Mouse (Mus musculus) erythroblast, embryonic 14.5 days (primary cell): ENCODE results near the gene Pfn1. TPM values are rescaled to one million over a fixed set of nuclear protein-coding genes. Genes with fewer than 3 reads are reported as not detected.

Experiments used
- H3K27me3 ChIP-seq: 2 replicates; pipeline ENCODE4 v1.6.1; 2012; ENCODE audit warnings: inconsistent platforms; ENCODE audit not compliant: control insufficient read depth
- H3K36me3 ChIP-seq: 2 replicates; pipeline ENCODE4 v1.6.1; 2012; ENCODE audit warnings: mild to moderate bottlenecking, inconsistent platforms; ENCODE audit not compliant: control insufficient read depth
- H3K4me1 ChIP-seq: 2 replicates; pipeline ENCODE4 v1.6.1; 2012; ENCODE audit warnings: inconsistent platforms; ENCODE audit not compliant: control insufficient read depth
- H3K4me3 ChIP-seq: replicated peaks from 2 replicates; pipeline ENCODE3; 2012; ENCODE audit warnings: moderate library complexity, mild to moderate bottlenecking, inconsistent platforms
- H3K9me3 ChIP-seq: 2 replicates; pipeline ENCODE4 v1.6.1; 2012; ENCODE audit warnings: low read length, inconsistent platforms, mixed read lengths; ENCODE audit not compliant: control insufficient read depth
- GATA1 ChIP-seq: IDR thresholded peaks from 2 replicates; pipeline ENCODE4 v1.6.1; 2012; ENCODE audit warnings: low read length, inconsistent platforms, mixed read lengths
- TAL1 ChIP-seq: IDR thresholded peaks from 3 replicates; pipeline ENCODE4 v1.6.1; 2012; ENCODE audit warnings: low read length, inconsistent platforms, mixed read lengths
- polyA plus RNA-seq: library from polyadenylated mRNA; stranded (reverse); fragments of >175 nt; gene quantifications from 2 replicates; pipeline ENCODE4 v1.2.3, GENCODE M21; 2012

Gene Pfn1
- polyA plus RNA-seq, 1 experiment, result 308 TPM

DNA sequence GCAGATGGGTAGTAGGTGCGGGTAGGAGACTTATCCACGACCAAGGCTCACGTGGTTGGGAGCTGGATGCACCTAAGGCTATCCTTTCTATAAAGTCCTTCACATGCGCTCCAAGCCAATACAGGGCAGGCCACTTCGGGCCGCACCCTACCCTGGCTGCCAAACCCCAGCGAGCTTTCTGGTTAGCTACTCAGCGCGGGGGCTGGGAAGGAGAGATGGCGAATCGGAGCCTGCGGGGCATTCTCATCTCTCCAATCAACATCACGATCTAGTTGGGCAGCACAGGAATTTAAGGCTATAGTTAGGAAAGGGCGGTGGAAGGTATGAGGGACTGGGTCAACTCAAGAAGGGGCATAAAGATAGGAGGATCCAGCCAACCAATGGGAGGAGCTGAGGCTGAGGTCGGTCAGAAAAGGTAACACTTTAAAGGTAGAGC is 13.9 kb upstream of the Pfn1 start:
- TF ChIP-seq GATA1, result no peak
- TF ChIP-seq TAL1, result no peak
- H3K36me3 ChIP-seq, result peaks cover 41% of the 10 kb centered on the region
- peaks cover 55% of the 10 kb centered on the region for H3K4me1 ChIP-seq

DNA sequence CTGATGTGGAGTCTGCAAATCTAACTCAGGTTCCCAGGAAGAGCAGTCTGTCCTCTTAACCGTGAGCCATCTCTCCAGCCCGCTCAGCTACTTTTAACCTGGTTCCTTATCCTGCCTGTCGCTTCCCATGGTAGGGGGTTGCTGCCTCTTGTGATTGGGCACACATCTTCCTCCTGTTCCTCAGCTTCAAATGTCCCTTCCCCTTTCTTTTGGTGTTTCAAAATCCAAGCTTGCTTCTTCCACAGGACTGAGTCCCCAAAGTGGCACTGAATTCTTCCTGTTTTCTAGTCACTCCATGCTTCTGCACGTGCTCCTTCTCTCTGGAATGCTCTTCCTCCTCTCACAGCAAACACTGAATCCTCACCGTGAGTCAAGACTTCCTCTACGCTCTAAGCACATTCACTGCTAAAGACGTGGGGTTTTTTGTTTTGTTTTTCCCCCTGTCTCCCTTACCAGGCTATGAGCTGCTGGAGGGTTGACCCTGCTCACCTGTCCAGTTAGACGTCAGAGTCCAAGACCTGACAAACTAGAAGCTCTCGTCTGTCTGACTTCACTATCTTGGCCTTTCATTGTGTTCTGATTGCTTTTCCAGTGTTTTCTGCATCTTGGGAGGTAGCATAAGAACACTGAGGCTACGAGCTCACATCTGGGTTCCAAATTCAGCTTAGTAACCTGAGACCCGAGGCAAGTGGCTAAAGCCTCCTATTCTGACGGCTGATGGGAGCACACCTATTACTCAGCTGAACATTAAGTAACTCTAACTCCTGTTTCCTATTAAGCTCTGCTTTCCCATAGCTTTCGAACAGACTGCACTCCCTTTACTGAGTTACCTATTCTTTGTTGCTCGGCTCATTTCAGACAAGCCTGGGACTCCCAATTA is 13.1 kb upstream of the Pfn1 start:
- Histone ChIP-seq H3K27me3 (no peaks in the 10 kb centered on the region), H3K9me3 (no peaks in the 10 kb centered on the region), H3K4me1 (peaks cover 55% of the 10 kb centered on the region), H3K36me3 (peaks cover 49% of the 10 kb centered on the region), H3K4me3 (peak overlapping the region; percentile 90)
- no peak for TF ChIP-seq TAL1
- TF ChIP-seq GATA1, result no peak

More for the DNA sequence above, 13.9 kb upstream of the Pfn1 start:
- no peaks in the 10 kb centered on the region for H3K9me3 ChIP-seq
- H3K27me3 ChIP-seq, result no peaks in the 10 kb centered on the region
- peak overlapping the region; percentile 90 for H3K4me3 ChIP-seq

GRCm38 (mm10) chr11:70666687-70667086 is 12.2 kb upstream of the Pfn1 start:
- peaks cover 55% of the 10 kb centered on the region for H3K36me3 ChIP-seq
- H3K9me3 ChIP-seq, result no peaks in the 10 kb centered on the region
- no peak for TF ChIP-seq GATA1
- TF ChIP-seq TAL1, result no peak
- peaks cover 50% of the 10 kb centered on the region for H3K4me1 ChIP-seq
- no peak overlapping the region for H3K4me3 ChIP-seq
- H3K27me3 ChIP-seq, result no peaks in the 10 kb centered on the region

- H3K4me3 ChIP-seq, result no peak overlapping the region
- no peak for TF ChIP-seq GATA1
- TF ChIP-seq TAL1, result no peak
- H3K9me3 ChIP-seq, result no peaks in the 10 kb centered on the region
- peaks cover 34% of the 10 kb centered on the region for H3K4me1 ChIP-seq
- no peaks in the 10 kb centered on the region for H3K27me3 ChIP-seq
- H3K36me3 ChIP-seq, result peaks cover 67% of the 10 kb centered on the region
These were observed 10.3 kb upstream of the Pfn1 start for GRCm38 (mm10) chr11:70664741-70665140.

GRCm38 (mm10) chr11:70663957-70664356 is 9.5 kb upstream of the Pfn1 start:
- Histone ChIP-seq H3K4me1 (peaks cover 27% of the 10 kb centered on the region), H3K4me3 (no peak overlapping the region), H3K36me3 (peaks cover 67% of the 10 kb centered on the region), H3K9me3 (no peaks in the 10 kb centered on the region), H3K27me3 (no peaks in the 10 kb centered on the region)
- TF ChIP-seq TAL1 (no peak), GATA1 (no peak)

GRCm38 (mm10) chr11:70663101-70663500 is 8.7 kb upstream of the Pfn1 start:
- Histone ChIP-seq H3K36me3 (peaks cover 67% of the 10 kb centered on the region), H3K4me1 (peaks cover 23% of the 10 kb centered on the region), H3K9me3 (no peaks in the 10 kb centered on the region), H3K27me3 (no peaks in the 10 kb centered on the region), H3K4me3 (no peak overlapping the region)
- TF ChIP-seq TAL1 (no peak), GATA1 (no peak)

- Histone ChIP-seq H3K27me3 (peaks cover 15% of the 10 kb centered on the region), H3K36me3 (peaks cover 50% of the 10 kb centered on the region), H3K9me3 (no peaks in the 10 kb centered on the region), H3K4me3 (no peak overlapping the region), H3K4me1 (peaks cover 22% of the 10 kb centered on the region)
- TF ChIP-seq GATA1 (no peak), TAL1 (no peak)
These were observed 6.1 kb upstream of the Pfn1 start for GRCm38 (mm10) chr11:70660571-70660970.

DNA sequence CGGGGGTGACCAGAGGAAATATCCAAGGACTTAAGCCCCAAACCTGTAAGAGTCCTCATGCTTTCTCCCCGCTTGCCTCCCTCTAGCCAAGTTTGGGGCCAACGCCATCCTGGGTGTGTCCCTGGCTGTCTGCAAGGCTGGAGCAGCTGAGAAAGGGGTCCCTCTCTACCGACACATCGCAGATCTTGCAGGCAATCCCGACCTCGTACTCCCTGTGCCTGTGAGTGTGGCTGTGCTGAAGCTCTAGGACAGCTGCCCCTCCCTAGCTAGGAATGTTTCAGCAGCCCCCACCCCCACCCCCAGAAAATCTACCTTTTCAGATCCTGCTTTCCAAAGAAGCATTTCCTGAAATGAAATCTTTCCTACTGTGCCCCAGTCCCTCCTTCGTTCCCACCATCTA is 4.5 kb upstream of the Pfn1 start:
- no peak overlapping the region for H3K4me3 ChIP-seq
- H3K36me3 ChIP-seq, result peaks cover 34% of the 10 kb centered on the region
- TF ChIP-seq GATA1 (no peak), TAL1 (no peak)
- H3K4me1 ChIP-seq, result peaks cover 30% of the 10 kb centered on the region
- no peaks in the 10 kb centered on the region for H3K9me3 ChIP-seq
- H3K27me3 ChIP-seq, result peaks cover 16% of the 10 kb centered on the region

DNA sequence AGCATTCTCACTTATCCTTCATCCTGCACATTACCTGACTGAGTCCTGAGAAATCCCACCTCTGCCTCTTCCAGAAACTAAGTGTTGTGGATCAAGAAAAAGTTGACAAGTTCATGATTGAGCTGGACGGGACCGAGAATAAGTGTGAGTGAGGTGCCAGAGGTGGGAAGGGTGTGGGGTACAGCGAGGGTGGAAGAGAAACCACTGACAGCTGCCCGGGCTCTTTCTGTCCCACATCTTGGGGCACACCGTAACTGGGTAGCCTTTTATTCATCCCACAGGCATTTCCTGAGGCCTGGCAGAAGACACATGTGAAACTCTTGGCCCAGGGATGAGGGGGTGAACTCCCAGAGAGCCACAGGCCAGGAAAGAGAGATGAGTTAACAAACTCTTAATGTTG is 4.1 kb upstream of the Pfn1 start:
- Histone ChIP-seq H3K9me3 (no peaks in the 10 kb centered on the region), H3K27me3 (peaks cover 16% of the 10 kb centered on the region), H3K36me3 (peaks cover 30% of the 10 kb centered on the region), H3K4me1 (peaks cover 32% of the 10 kb centered on the region), H3K4me3 (no peak overlapping the region)
- TF ChIP-seq TAL1 (no peak), GATA1 (no peak)
